Mouse (Mus musculus): Measurements from ENCODE around the gene Krt39.

GRCm38 (mm10) chr11:99514098-99514497, 7.0 kb downstream of the Krt39 start:
- no peak for TF ChIP-seq CTCF (IDR thresholded peaks at IDR 0.05)
- no peak for TF ChIP-seq EP300 (IDR thresholded peaks at IDR 0.05; ENCODE audit: insufficient read depth, low read depth, low read length)

Data from heart, adult 2 months (tissue).